Mouse (Mus musculus) kidney, adult 2 months (tissue): Measurements from ENCODE around the gene Il10.

Source experiments
- CTCF ChIP-seq: fragments of 200-500 bp; conservative IDR thresholded peaks from 2 replicates; pipeline ENCODE4 v1.5.1; 2011; ENCODE audit warnings: low read depth, mild to moderate bottlenecking, control low read depth, low read length, moderate library complexity, mixed read lengths; ENCODE audit not compliant: insufficient read depth, insufficient read length
- POLR2A ChIP-seq: fragments of 200-500 bp; IDR thresholded peaks from one replicate; pipeline ENCODE4 v1.6.1; 2011; ENCODE audit warnings: low read depth, low read length, control low read depth

DNA sequence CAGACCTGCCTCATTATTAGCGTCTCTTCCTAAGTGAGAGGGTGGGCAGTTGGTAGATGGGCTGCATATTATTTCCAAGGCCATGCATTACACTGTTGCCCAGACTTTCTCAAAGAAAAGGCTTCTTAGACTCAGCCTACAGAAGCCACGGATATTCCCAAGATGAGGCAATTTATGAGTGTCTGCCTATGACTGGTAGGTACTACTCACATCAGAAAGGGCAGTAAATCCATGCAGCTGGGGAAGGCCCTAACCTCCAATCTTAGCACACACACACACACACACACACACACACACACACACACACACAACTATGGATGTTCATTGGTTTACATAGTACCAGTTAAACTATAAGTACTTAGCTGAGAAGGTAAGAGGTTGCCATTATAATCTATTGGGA lies 17.1 kb upstream of the Il10 start:
- TF ChIP-seq POLR2A (no peak), CTCF (no peak)
